Mouse (Mus musculus) ES-E14 (cell line): ENCODE data around the gene Zkscan16. TPM values are rescaled to one million over a fixed set of nuclear protein-coding genes. Genes with fewer than 3 reads are reported as not detected.
A peak's percentile ranks its signal among the peaks of the same experiment; 100 is the strongest.

Experiments
- DNase-seq: peaks from one replicate; pipeline ENCODE4 v3.0.0-alpha.2; 2013; ENCODE audit warnings: low read depth, low spot score
- H3K27ac ChIP-seq: 2 replicates; pipeline ENCODE4 v1.5.1; 2012; ENCODE audit warnings: low read depth, mild to moderate bottlenecking, low read length, moderate library complexity, mixed read lengths; ENCODE audit not compliant: poor library complexity, insufficient read depth, severe bottlenecking
- H3K36me3 ChIP-seq: 2 replicates; pipeline ENCODE4 v1.6.1; 2012; ENCODE audit warnings: mild to moderate bottlenecking, low read length, moderate library complexity, mixed read lengths; ENCODE audit not compliant: control insufficient read depth, poor library complexity, insufficient read depth, severe bottlenecking
- H3K4me1 ChIP-seq, 2 experiments: fragments of 150-350 bp in 1 of 2; sonication (generic) in 1 of 2; 2 replicates each; pipeline ENCODE4 v1.6.1; 2012; ENCODE audit warnings: low read length in 2 of 2, mild to moderate bottlenecking in 1 of 2, mixed read lengths in 1 of 2; ENCODE audit not compliant: control insufficient read depth in 2 of 2, insufficient read depth in 2 of 2, poor library complexity in 1 of 2
- H3K4me3 ChIP-seq, 2 experiments: fragments of 150-350 bp in 1 of 2; sonication (generic) in 1 of 2; 2 replicates each; pipeline ENCODE4 v1.5.1; 2012; ENCODE audit warnings: low read length in 2 of 2, low read depth in 1 of 2, mild to moderate bottlenecking in 1 of 2, mixed read lengths in 1 of 2; ENCODE audit not compliant: insufficient read depth in 1 of 2, poor library complexity in 1 of 2, severe bottlenecking in 1 of 2
- H3K9ac ChIP-seq: 2 replicates; pipeline ENCODE4 v1.6.1; 2012; ENCODE audit warnings: low read depth, mild to moderate bottlenecking, low read length, mixed read lengths; ENCODE audit not compliant: poor library complexity, insufficient read depth, severe bottlenecking
- H3K9me3 ChIP-seq: fragments of 150-350 bp; sonication (generic); 2 replicates; pipeline ENCODE4 v1.6.1; 2012; ENCODE audit warnings: low read depth, mild to moderate bottlenecking, low read length; ENCODE audit not compliant: control insufficient read depth, insufficient read depth
- CHD2 ChIP-seq: IDR thresholded peaks from 2 replicates; pipeline ENCODE4 v1.6.1; 2014; ENCODE audit warnings: mild to moderate bottlenecking, low read depth, low read length, inconsistent platforms
- HCFC1 ChIP-seq: IDR thresholded peaks from 2 replicates; pipeline ENCODE4 v1.6.1; 2012; ENCODE audit warnings: low read length, inconsistent platforms, borderline replicate concordance; ENCODE audit not compliant: insufficient read depth
- MAFK ChIP-seq: IDR thresholded peaks from 2 replicates; pipeline ENCODE4 v1.6.1; 2014; ENCODE audit warnings: mild to moderate bottlenecking, low read depth, low read length, inconsistent platforms; ENCODE audit not compliant: insufficient read depth
- ZC3H11A ChIP-seq: IDR thresholded peaks from 2 replicates; pipeline ENCODE4 v1.6.1; 2012; ENCODE audit warnings: low read depth, mild to moderate bottlenecking, inconsistent platforms, low read length, borderline replicate concordance
- ZNF384 ChIP-seq: IDR thresholded peaks from 2 replicates; pipeline ENCODE4 v1.6.1; 2012; ENCODE audit warnings: low read depth, low read length, inconsistent platforms
- in situ Hi-C, 2 experiments: fragments of 600-800 bp; cut with MboI; formaldehyde crosslinking; loops; one replicate each; pipeline ENCODE4 v1.15.1; 2025; ENCODE audit warnings: low sequenced_read_pairs in 2 of 2, inconsistent platforms in 1 of 2; ENCODE audit not compliant: unreplicated experiment in 2 of 2
- total RNA-seq: library from RNA; depleted of rRNA; stranded (reverse); fragments of 300-350 nt; gene quantifications from 2 replicates; pipeline ENCODE4 v1.2.3, GENCODE M21; 2012

Zkscan16 gene
- total RNA-seq, 1 experiment = 0.80 TPM

- Histone ChIP-seq H3K9ac (no peak overlapping the region), H3K4me3 (no peak overlapping the region), H3K9me3 (no peaks in the 10 kb centered on the region), H3K4me1 (0 out of 4 replicates have a peak, but pooled peaks cover 0 to 3% of the 10 kb centered on the region in 2 experiments), H3K27ac (no peak overlapping the region), H3K36me3 (no peaks in the 10 kb centered on the region)
- DNase-seq = peak; percentile 56
- no peak for TF ChIP-seq MAFK
- TF ChIP-seq ZC3H11A = no peak
- no peak for TF ChIP-seq HCFC1
- TF ChIP-seq ZNF384 = peak; percentile 92
- no peak for TF ChIP-seq CHD2
- in situ Hi-C loops = no loop called here
Observed at GRCm38 (mm10) chr4:59000614-59001013, 57.2 kb downstream of the Zkscan16 start.

GRCm38 (mm10) chr4:59002948-59003805 lies 59.7 kb downstream of the Zkscan16 start, which contains the start of gene Gm20503:
TSS of gene Gm20503 (plus strand) at chr4:59003210.
- in situ Hi-C loops = no loop called here
- DNase-seq = peak; percentile 88
- H3K9me3 ChIP-seq = no peaks in the 10 kb centered on the region
- no peak within 1 kb of the TSS for H3K27ac ChIP-seq
- peak within 1 kb of the TSS; percentile 94 for H3K9ac ChIP-seq
- TF ChIP-seq HCFC1 (peak; percentile 44; the same call in 1 of the 2 replicates), MAFK (no peak), ZNF384 (no peak), ZC3H11A (no peak), CHD2 (no peak)
- peaks cover 0 to 3% of the 10 kb centered on the region in 2 experiments; a peak in 1 of 4 replicates for H3K4me1 ChIP-seq
- no peaks in the 10 kb centered on the region for H3K36me3 ChIP-seq
- H3K4me3 ChIP-seq = peak within 1 kb of the TSS; percentile 91 to 95

GRCm38 (mm10) chr4:59003806-59004200 lies 60.4 kb downstream of the Zkscan16 start:
- Histone ChIP-seq H3K4me3 (peak overlapping the region; percentile 91 to 95), H3K27ac (no peak overlapping the region), H3K9ac (peak overlapping the region; percentile 94), H3K9me3 (no peaks in the 10 kb centered on the region), H3K36me3 (no peaks in the 10 kb centered on the region), H3K4me1 (peaks cover 2 to 3% of the 10 kb centered on the region in 2 experiments; a peak in 1 of 4 replicates)
- DNase-seq = no peak
- in situ Hi-C loops = no loop called here
- TF ChIP-seq MAFK (no peak), ZC3H11A (no peak), ZNF384 (no peak), HCFC1 (no peak), CHD2 (no peak)

- Histone ChIP-seq H3K36me3 (no peaks in the 10 kb centered on the region), H3K9ac (no peak overlapping the region), H3K27ac (no peak overlapping the region), H3K9me3 (no peaks in the 10 kb centered on the region), H3K4me3 (no peak overlapping the region), H3K4me1 (peaks cover 2 to 3% of the 10 kb centered on the region in 2 experiments; a peak in 1 of 4 replicates)
- in situ Hi-C loops = no loop called here
- no peak for DNase-seq
- no peak for TF ChIP-seq HCFC1
- no peak for TF ChIP-seq CHD2
- no peak for TF ChIP-seq ZNF384
- TF ChIP-seq MAFK = no peak
- TF ChIP-seq ZC3H11A = no peak
Observed at GRCm38 (mm10) chr4:59006211-59006610, 62.8 kb downstream of the Zkscan16 start.
